Mouse (Mus musculus) kidney, postnatal 0 days (tissue): ENCODE data around the gene E2f4. TPM values are rescaled to one million over a fixed set of nuclear protein-coding genes. Genes with fewer than 3 reads are reported as not detected.

Source experiments
- ATAC-seq: fragments of 200-750 bp; cut with Nextera tagmentation; replicated peaks from 2 replicates; pipeline ENCODE4 v1.8.0; 2017; ENCODE audit warnings: low read depth, moderate number of reproducible peaks, moderate TSS enrichment, moderate library complexity; ENCODE audit not compliant: low FRiP score
- DNase-seq: peaks from one replicate; pipeline ENCODE4 v3.0.0-alpha.2; 2016; ENCODE audit warnings: low spot score
- H3K27ac ChIP-seq: fragments of 300-500 bp; sonication (generic); 2 replicates; pipeline ENCODE4 v1.5.1; 2014; ENCODE audit warnings: mild to moderate bottlenecking
- H3K27me3 ChIP-seq: fragments of 300-500 bp; sonication (generic); 2 replicates; pipeline ENCODE4 v1.6.1; 2014; ENCODE audit warnings: low read length, mixed read lengths; ENCODE audit not compliant: insufficient read depth
- H3K36me3 ChIP-seq: fragments of 300-500 bp; sonication (generic); 2 replicates; pipeline ENCODE4 v1.6.1; 2014; ENCODE audit warnings: low read length, mixed read lengths; ENCODE audit not compliant: insufficient read depth
- H3K4me1 ChIP-seq: fragments of 300-500 bp; sonication (generic); replicated peaks from 2 replicates; pipeline ENCODE4 v1.6.1; 2014; ENCODE audit warnings: antibody characterized with exemption, low read length, mixed read lengths; ENCODE audit not compliant: insufficient read depth
- H3K4me2 ChIP-seq: fragments of 300-500 bp; sonication (generic); 2 replicates; pipeline ENCODE4 v1.6.1; 2014; ENCODE audit warnings: mild to moderate bottlenecking, low read length, moderate library complexity, mixed read lengths
- H3K4me3 ChIP-seq: fragments of 300-500 bp; sonication (generic); replicated peaks from 2 replicates; pipeline ENCODE4 v1.5.1; 2014; ENCODE audit warnings: low read depth, low read length
- H3K9ac ChIP-seq: fragments of 300-500 bp; sonication (generic); 2 replicates; pipeline ENCODE4 v1.6.1; 2014; ENCODE audit warnings: low read depth, low read length
- H3K9me3 ChIP-seq: fragments of 300-500 bp; sonication (generic); replicated peaks from 2 replicates; pipeline ENCODE4 v1.6.1; 2016; ENCODE audit warnings: low read length, inconsistent platforms, mixed read lengths
- CTCF ChIP-seq: IDR thresholded peaks from 2 replicates; pipeline ENCODE4 v1.5.1; 2016; ENCODE audit warnings: antibody characterized with exemption, low read depth, mild to moderate bottlenecking, moderate library complexity
- WGBS: fragments of 180-500 bp; shearing (Covaris S2); extraction: QIAGEN DNeasy Blood & Tissue Kit; methylation state at CpG from one replicate; pipeline ENCODE4 v1.1.7; 2014; 5-methylcytosine and 5-hydroxymethylcytosine counted together
- polyA plus RNA-seq: library from polyadenylated mRNA; unstranded; fragments of >200 nt; fragmentation: Nextera tagmentation; extraction: Ambion mirVana; gene quantifications from 2 replicates; pipeline ENCODE4 v1.2.1, GENCODE M21; 2015

E2f4 gene
- polyA plus RNA-seq, 1 experiment from 2014 or later = 57.9 TPM

- H3K36me3 ChIP-seq = no peaks in the 10 kb centered on the region
- no peak for TF ChIP-seq CTCF
- WGBS = 2% methylated on average over 10 of the region's 10 CpGs
- H3K9ac ChIP-seq = peak overlapping the region; percentile 43; the same call in 1 of the 2 replicates
- H3K27ac ChIP-seq = 0 out of 2 replicates have a peak overlapping the region, but pooled peaks have one; percentile 25
- H3K4me2 ChIP-seq = peak overlapping the region; percentile 86
- DNase-seq = peak; percentile 16
- no peaks in the 10 kb centered on the region for H3K9me3 ChIP-seq
- no peak for ATAC-seq
- H3K27me3 ChIP-seq = peaks cover 69% of the 10 kb centered on the region
- peak overlapping the region; percentile 43 for H3K4me3 ChIP-seq
- peaks cover 15% of the 10 kb centered on the region; the same call in 1 of the 2 replicates for H3K4me1 ChIP-seq
These were observed 28.4 kb upstream of the E2f4 start for GRCm38 (mm10) chr8:105269075-105269458.

- H3K9ac ChIP-seq = peak within 1 kb of the TSS; percentile 43; the same call in 1 of the 2 replicates
- ATAC-seq = peak; percentile 8; the same call in 1 of the 2 replicates
- TF ChIP-seq CTCF = no peak
- H3K27me3 ChIP-seq = peaks cover 74% of the 10 kb centered on the region
- DNase-seq = peak; percentile 27
- peak within 1 kb of the TSS; percentile 86 for H3K4me2 ChIP-seq
- WGBS = 0% methylated on average over 40 of the region's 42 CpGs
- H3K4me3 ChIP-seq = peak within 1 kb of the TSS; percentile 43
- H3K36me3 ChIP-seq = no peaks in the 10 kb centered on the region
- 0 out of 2 replicates have a peak within 1 kb of the TSS, but pooled peaks have one; percentile 25 for H3K27ac ChIP-seq
- H3K9me3 ChIP-seq = no peaks in the 10 kb centered on the region
- H3K4me1 ChIP-seq = peaks cover 15% of the 10 kb centered on the region; the same call in 1 of the 2 replicates
These were observed 28.0 kb upstream of the E2f4 start, which contains the start of gene Hsf4 for GRCm38 (mm10) chr8:105269461-105269947. Hsf4 (plus strand) TSS chr8:105269801.

- H3K9ac ChIP-seq = peak overlapping the region; percentile 43; the same call in 1 of the 2 replicates
- H3K27ac ChIP-seq = no peak overlapping the region
- H3K36me3 ChIP-seq = no peaks in the 10 kb centered on the region
- ATAC-seq (no peak), DNase-seq (no peak)
- no peaks in the 10 kb centered on the region for H3K9me3 ChIP-seq
- H3K4me3 ChIP-seq = peak overlapping the region; percentile 43
- peak overlapping the region; percentile 86 for H3K4me2 ChIP-seq
- peaks cover 77% of the 10 kb centered on the region for H3K27me3 ChIP-seq
- WGBS = 4% methylated on average over 39 of the region's 39 CpGs
- H3K4me1 ChIP-seq = peaks cover 15% of the 10 kb centered on the region; the same call in 1 of the 2 replicates
- TF ChIP-seq CTCF = no peak
These were observed 27.2 kb upstream of the E2f4 start for GRCm38 (mm10) chr8:105270101-105270915.

GRCm38 (mm10) chr8:105270916-105271186 is 26.6 kb upstream of the E2f4 start:
- Histone ChIP-seq H3K27me3 (peaks cover 77% of the 10 kb centered on the region), H3K9me3 (no peaks in the 10 kb centered on the region), H3K4me1 (peaks cover 15% of the 10 kb centered on the region; the same call in 1 of the 2 replicates), H3K9ac (no peak overlapping the region), H3K4me3 (no peak overlapping the region), H3K36me3 (no peaks in the 10 kb centered on the region), H3K27ac (no peak overlapping the region), H3K4me2 (no peak overlapping the region)
- WGBS = 2% methylated on average over 11 of the region's 11 CpGs
- ATAC-seq (no peak), DNase-seq (no peak)
- TF ChIP-seq CTCF = no peak

GRCm38 (mm10) chr8:105275387-105275786 is 22.1 kb upstream of the E2f4 start:
- H3K4me2 ChIP-seq = peak overlapping the region; percentile 69
- 0 out of 2 replicates have a peak overlapping the region, but pooled peaks have one; percentile 31 for H3K4me3 ChIP-seq
- 6% methylated on average over 11 of the region's 11 CpGs for WGBS
- no peak overlapping the region for H3K27ac ChIP-seq
- H3K4me1 ChIP-seq = 0 out of 2 replicates have a peak, but pooled peaks cover 2% of the 10 kb centered on the region
- no peaks in the 10 kb centered on the region for H3K36me3 ChIP-seq
- no peak for ATAC-seq
- TF ChIP-seq CTCF = no peak
- no peak overlapping the region for H3K9ac ChIP-seq
- H3K27me3 ChIP-seq = peaks cover 66% of the 10 kb centered on the region
- no peak for DNase-seq
- no peaks in the 10 kb centered on the region for H3K9me3 ChIP-seq

- ATAC-seq (0 out of 2 replicates have a peak, but pooled peaks have one; percentile 2), DNase-seq (no peak)
- TF ChIP-seq CTCF = no peak
- Histone ChIP-seq H3K36me3 (no peaks in the 10 kb centered on the region), H3K4me2 (peak within 1 kb of the TSS; percentile 69), H3K9ac (0 out of 2 replicates have a peak within 1 kb of the TSS, but pooled peaks have one; percentile 31), H3K4me1 (0 out of 2 replicates have a peak, but pooled peaks cover 2% of the 10 kb centered on the region), H3K27me3 (peaks cover 62% of the 10 kb centered on the region), H3K27ac (no peak within 1 kb of the TSS), H3K4me3 (peak within 1 kb of the TSS; percentile 31), H3K9me3 (no peaks in the 10 kb centered on the region)
- WGBS = 6% methylated on average over 10 of the region's 10 CpGs
These were observed 21.6 kb upstream of the E2f4 start, which contains the start of gene Nol3 for GRCm38 (mm10) chr8:105275840-105276239. Nol3 (plus strand) TSS chr8:105276140.
